Mouse (Mus musculus) layer of hippocampus, adult 11-12 months (tissue): ENCODE measurements around the gene Amz2.

ENCODE experiments used
- DNase-seq: peaks from one replicate; pipeline ENCODE4 v3.0.0; 2022; ENCODE audit warnings: low spot score

Amz2 gene

DNA sequence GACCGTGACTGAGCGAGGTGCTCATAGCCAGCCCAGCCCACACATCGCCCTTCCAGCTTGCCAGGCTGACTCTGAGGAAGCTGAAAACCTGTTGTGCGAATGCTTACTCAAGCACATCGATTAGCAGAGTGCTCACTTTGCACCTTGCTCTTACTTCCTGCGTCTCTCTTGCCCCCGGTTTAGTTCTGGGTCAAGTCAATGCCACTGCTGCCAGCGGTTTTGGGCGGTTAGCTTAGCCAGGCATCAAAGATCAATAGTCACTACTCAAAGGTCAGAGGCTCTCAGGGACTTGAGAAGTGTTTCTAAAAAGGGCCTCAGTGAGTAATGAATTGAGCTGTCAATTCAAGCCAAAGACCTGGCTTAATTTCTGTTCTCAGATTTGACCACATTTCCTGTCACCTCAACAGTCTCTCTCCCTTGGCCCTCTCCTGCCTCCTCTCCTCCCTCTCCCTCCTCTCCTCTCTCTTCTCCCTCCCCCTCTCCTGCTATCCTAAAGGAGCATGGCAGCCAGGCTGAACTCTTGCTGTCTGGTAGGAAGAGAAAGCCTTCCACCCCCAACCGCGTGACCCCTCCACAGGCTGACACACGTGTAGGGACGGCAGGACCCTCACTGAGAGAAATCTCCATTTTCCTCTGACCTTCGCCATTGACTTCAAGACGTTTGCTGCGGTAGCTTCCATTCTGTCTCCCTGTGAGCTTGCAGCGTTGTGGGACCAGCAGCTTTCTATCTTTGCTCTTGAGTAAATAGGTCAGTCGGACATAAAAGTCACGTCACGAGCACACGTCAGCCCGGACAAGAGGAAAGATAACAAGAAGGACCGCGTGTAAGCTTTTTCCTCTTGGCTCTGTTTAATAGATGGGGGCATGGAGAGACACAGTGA, 69.4 kb downstream of the Amz2 start:
- no peak for DNase-seq

DNA sequence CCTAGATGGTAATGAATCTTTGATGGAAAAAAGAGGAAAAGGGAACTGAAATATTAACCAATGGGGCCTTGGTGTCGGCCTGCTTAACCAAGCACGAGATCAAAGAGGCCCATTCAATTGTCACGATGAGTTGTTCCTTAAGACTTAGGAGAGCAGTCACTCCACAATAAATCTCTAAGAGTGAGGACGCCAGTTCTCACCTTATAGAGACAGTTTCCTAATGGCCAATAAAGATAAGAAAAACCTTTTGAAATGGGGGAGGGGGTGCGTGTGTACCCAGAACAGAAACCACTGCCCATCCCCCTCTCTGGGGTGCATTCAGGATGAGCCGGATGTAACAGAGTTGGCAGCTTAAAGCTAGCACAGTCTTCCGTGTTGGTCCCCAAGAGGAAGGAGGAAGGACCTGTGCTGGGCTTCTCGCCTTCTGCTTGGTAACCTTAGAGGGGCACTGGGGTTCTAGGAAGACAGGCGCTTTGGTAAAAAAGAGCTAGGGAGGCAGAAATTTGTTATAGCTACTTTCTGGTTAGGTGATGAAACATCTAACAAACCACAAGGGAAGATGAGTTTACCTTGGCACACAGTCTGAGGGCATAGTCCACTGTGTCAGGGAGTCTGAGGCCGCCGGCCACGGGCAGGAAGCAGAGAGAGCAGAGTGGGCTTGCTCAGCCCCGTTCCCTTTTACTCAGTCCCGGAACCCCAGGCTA, 70.2 kb downstream of the Amz2 start:
- no peak for DNase-seq

- DNase-seq, result no peak
Observed at GRCm38 (mm10) chr11:109496475-109496993, 70.8 kb downstream of the Amz2 start.

DNA sequence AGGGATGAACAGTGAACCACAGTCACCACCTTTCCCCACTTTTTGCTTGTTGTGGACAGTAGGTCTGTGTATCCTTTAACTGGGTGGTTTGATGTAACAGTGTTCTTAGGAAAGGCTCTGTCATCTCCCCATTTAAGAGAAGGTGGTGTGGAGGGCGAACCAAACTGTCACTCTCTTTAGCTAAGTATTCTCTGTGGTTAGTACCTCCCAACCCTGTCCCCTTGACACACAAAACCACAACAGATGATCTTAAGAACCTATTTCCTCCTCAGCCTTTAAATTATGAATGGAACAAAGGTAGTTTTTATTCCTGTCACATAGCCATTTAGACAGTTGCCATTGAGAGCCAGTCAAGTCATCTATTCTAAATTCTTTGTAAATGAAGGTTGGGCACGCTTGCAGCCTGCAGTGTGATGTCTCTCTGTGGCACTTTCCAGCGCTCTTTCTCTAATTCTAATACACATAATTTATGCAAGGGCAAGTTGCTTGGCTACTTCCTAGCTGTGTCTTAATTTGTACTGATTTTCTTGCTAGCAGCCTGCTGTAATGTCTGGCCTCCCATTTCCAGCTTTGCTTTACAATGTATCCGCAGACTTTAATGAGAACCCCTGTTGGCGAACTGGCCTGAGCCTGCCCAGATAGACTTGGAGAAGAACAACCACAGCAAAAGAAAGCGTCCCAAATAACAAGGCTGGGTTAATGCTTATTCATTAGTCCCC, 71.4 kb downstream of the Amz2 start:
- no peak for DNase-seq

DNA sequence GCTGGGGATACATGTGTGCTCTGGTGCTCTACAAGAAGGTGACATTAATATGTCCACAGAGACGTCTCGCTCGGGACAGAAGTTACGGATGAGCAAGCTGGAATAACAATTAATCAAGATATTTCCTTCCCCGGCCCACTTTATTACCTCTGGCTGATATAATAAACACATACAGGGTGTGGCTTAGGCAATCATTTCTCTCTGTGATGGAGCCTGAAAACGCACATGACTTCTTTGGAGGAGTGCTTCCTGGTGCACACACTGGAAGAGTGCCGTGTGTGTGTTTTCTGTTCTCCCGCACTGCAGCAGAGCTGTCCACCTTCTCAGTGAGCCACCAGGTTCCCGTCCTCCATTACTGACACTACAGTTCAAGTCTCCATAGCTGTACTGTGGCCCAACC, 72.2 kb downstream of the Amz2 start:
- DNase-seq, result no peak

GRCm38 (mm10) chr11:109500206-109500605, 74.5 kb downstream of the Amz2 start:
- no peak for DNase-seq
